ENCODE assay signal across 21 mouse cellular contexts in genomic region chr1:170657228-170657521, GRCm38 (mm10). TPM values are rescaled to one million over a fixed set of nuclear protein-coding genes. Genes with fewer than 3 reads are reported as not detected.
DNase-seq lines count a peak whose midpoint lies in the region; ATAC-seq and TF ChIP-seq lines count a peak whose summit lies in the region.
"Had no signal": no experiment of that assay in that cellular context is flagged by ENCODE, and none has a peak within 500 bp of the region (broad histone marks: within the 10 kb centered on the region; RNA-seq: fewer than 3 reads in every experiment).

No protein-coding gene starts in this region.

- H3K36me3 ChIP-seq in forebrain, embryonic 16.5 days (ENCODE audit: control insufficient read depth, insufficient read depth): no peaks in the 10 kb centered on the region
- H3K36me3 ChIP-seq in forebrain, embryonic 11.5 days (ENCODE audit: control insufficient read depth, insufficient read depth, low read length): no peaks in the 10 kb centered on the region
- H3K36me3 ChIP-seq in limb, embryonic 10.5 days: no peaks in the 10 kb centered on the region
- 0 out of 2 replicates have a peak, but pooled peaks cover 10% of the 10 kb centered on the region for H3K36me3 ChIP-seq in neural tube, embryonic 13.5 days
- H3K36me3 ChIP-seq: embryonic facial prominence, embryonic 15.5 days; midbrain, embryonic 12.5 days; stomach, embryonic 15.5 days had no signal

- H3K4me1 ChIP-seq in forebrain, embryonic 16.5 days (replicated peaks; ENCODE audit: control insufficient read depth, insufficient read depth, low read length): peaks cover 19% of the 10 kb centered on the region
- H3K4me1 ChIP-seq in forebrain, embryonic 11.5 days (replicated peaks; ENCODE audit: control insufficient read depth, insufficient read depth, low read length): peaks cover 3% of the 10 kb centered on the region; the same call in 1 of the 2 replicates
- peaks cover 22% of the 10 kb centered on the region for H3K4me1 ChIP-seq in limb, embryonic 10.5 days
- H3K4me1 ChIP-seq in neural tube, embryonic 13.5 days (replicated peaks): peaks cover 24% of the 10 kb centered on the region
- H3K4me1 ChIP-seq: stomach, embryonic 15.5 days had no signal

- no peaks in the 10 kb centered on the region for H3K27me3 ChIP-seq in forebrain, embryonic 16.5 days (replicated peaks; ENCODE audit: control insufficient read depth, insufficient read depth, low read length)
- H3K27me3 ChIP-seq in forebrain, embryonic 11.5 days (ENCODE audit: control insufficient read depth, insufficient read depth, low read length): no peaks in the 10 kb centered on the region
- H3K27me3 ChIP-seq in limb, embryonic 10.5 days (ENCODE audit: low read depth, poor library complexity, severe bottlenecking): no peaks in the 10 kb centered on the region
- no peaks in the 10 kb centered on the region for H3K27me3 ChIP-seq in neural tube, embryonic 13.5 days
- H3K27me3 ChIP-seq: embryonic facial prominence, embryonic 15.5 days; midbrain, embryonic 12.5 days; stomach, embryonic 15.5 days had no signal

- no peak for DNase-seq in forebrain, embryonic 11.5 days (ENCODE audit: low spot score)
- no peak for DNase-seq in layer of hippocampus, adult 2 months (ENCODE audit: low spot score in 2 of 2)
- no peak for DNase-seq in layer of hippocampus, adult 9-10 months (ENCODE audit: low spot score)
- no peak for DNase-seq in limb, embryonic 10.5 days (ENCODE audit: low spot score)
- DNase-seq in frontal cortex, postnatal 10 days (ENCODE audit: low spot score in 2 of 2): no peak
- DNase-seq in heart, adult 11 months: no peak
- DNase-seq: adrenal gland, postnatal 36 days; cerebellum, adult 9-10 months; kidney, adult 2 months; left cerebral cortex, postnatal 4 days; lung, adult 18-20 months; lung, postnatal 10 days; right cerebral cortex, postnatal 25 days; spleen, adult 18-20 months had no signal

- no peak overlapping the region for H3K27ac ChIP-seq in forebrain, embryonic 16.5 days (ENCODE audit: low read length)
- H3K27ac ChIP-seq in forebrain, embryonic 11.5 days (ENCODE audit: low read depth, low read length): no peak overlapping the region
- H3K27ac ChIP-seq in layer of hippocampus, adult 2 months: peak overlapping the region; percentile 62; the same call in 1 of the 2 replicates
- H3K27ac ChIP-seq in limb, embryonic 10.5 days: peak overlapping the region; percentile 42; the same call in 1 of the 2 replicates
- no peak overlapping the region for H3K27ac ChIP-seq in neural tube, embryonic 13.5 days (replicated peaks)
- H3K27ac ChIP-seq: embryonic facial prominence, embryonic 15.5 days; kidney, postnatal 0 days; stomach, embryonic 15.5 days had no signal

- 0 out of 2 replicates have a peak, but pooled peaks have one; percentile 3 for ATAC-seq in forebrain, embryonic 16.5 days
- ATAC-seq in forebrain, embryonic 11.5 days (replicated peaks; ENCODE audit: low FRiP score): no peak
- peak; percentile 17; the same call in 1 of the 2 replicates for ATAC-seq in neural tube, embryonic 13.5 days (ENCODE audit: low read depth)

- TF ChIP-seq CTCF in layer of hippocampus, adult 2 months (conservative IDR thresholded peaks at IDR 0.05): no peak

- H3K9me3 ChIP-seq in forebrain, embryonic 16.5 days (ENCODE audit: control insufficient read depth, low read length): no peaks in the 10 kb centered on the region
- no peaks in the 10 kb centered on the region for H3K9me3 ChIP-seq in forebrain, embryonic 11.5 days (ENCODE audit: control insufficient read depth, low read length)
- no peaks in the 10 kb centered on the region for H3K9me3 ChIP-seq in limb, embryonic 10.5 days (replicated peaks)
- H3K9me3 ChIP-seq in neural tube, embryonic 13.5 days: no peaks in the 10 kb centered on the region
- H3K9me3 ChIP-seq: embryonic facial prominence, embryonic 15.5 days; midbrain, embryonic 12.5 days; stomach, embryonic 15.5 days had no signal

- no peak overlapping the region for H3K4me3 ChIP-seq in forebrain, embryonic 16.5 days (replicated peaks; ENCODE audit: low read length)
- no peak overlapping the region for H3K4me3 ChIP-seq in forebrain, embryonic 11.5 days (ENCODE audit: low read depth, low read length)
- H3K4me3 ChIP-seq in layer of hippocampus, adult 2 months: no peak overlapping the region
- no peak overlapping the region for H3K4me3 ChIP-seq in limb, embryonic 10.5 days
- H3K4me3 ChIP-seq in neural tube, embryonic 13.5 days: no peak overlapping the region
- H3K4me3 ChIP-seq: embryonic facial prominence, embryonic 15.5 days; midbrain, embryonic 12.5 days; stomach, embryonic 15.5 days had no signal

- no peak overlapping the region for H3K9ac ChIP-seq in forebrain, embryonic 16.5 days (replicated peaks; ENCODE audit: low read depth, low read length)
- H3K9ac ChIP-seq in forebrain, embryonic 11.5 days (ENCODE audit: low read length): no peak overlapping the region
- H3K9ac ChIP-seq in neural tube, embryonic 13.5 days: no peak overlapping the region
- H3K9ac ChIP-seq: embryonic facial prominence, embryonic 15.5 days; stomach, embryonic 15.5 days had no signal

- 58% methylated on average over 2 of the region's 2 CpGs for WGBS in forebrain, embryonic 16.5 days
- WGBS in forebrain, embryonic 11.5 days: 51% methylated on average over 2 of the region's 2 CpGs
- 45% methylated on average over 2 of the region's 2 CpGs for WGBS in limb, embryonic 10.5 days
- WGBS in neural tube, embryonic 13.5 days: 22% methylated on average over 2 of the region's 2 CpGs

- H3K4me2 ChIP-seq in forebrain, embryonic 16.5 days (ENCODE audit: low read length): no peak overlapping the region
- H3K4me2 ChIP-seq in forebrain, embryonic 11.5 days (ENCODE audit: low read depth, low read length, severe bottlenecking): no peak overlapping the region
- H3K4me2 ChIP-seq in neural tube, embryonic 13.5 days: no peak overlapping the region
- H3K4me2 ChIP-seq: embryonic facial prominence, embryonic 15.5 days; liver, embryonic 11.5 days; midbrain, embryonic 12.5 days; stomach, embryonic 15.5 days had no signal

RNA-seq across cellular contexts. Expression of gene Olfml2b, which starts 12.8 kb away (rescaled TPM):
- polyA plus RNA-seq in forebrain, embryonic 16.5 days (2015; fragmentation: Nextera tagmentation; extraction: Ambion mirVana): 11.1 and 12.2 TPM in 2 replicates
- 4.4 and 6.0 TPM in 2 replicates for polyA plus RNA-seq in forebrain, embryonic 11.5 days (2014; fragmentation: Nextera tagmentation; extraction: Ambion mirVana)
- total RNA-seq in layer of hippocampus, adult 2 months (2021): 10 to 100 TPM; 48.7 to 48.8 TPM
- polyA plus RNA-seq in limb, embryonic 10.5 days (2016; fragmentation: Nextera tagmentation; extraction: Ambion mirVana): 5.3 and 8.1 TPM in 2 replicates
- 13.0 and 14.4 TPM in 2 replicates for polyA plus RNA-seq in neural tube, embryonic 13.5 days (2015; fragmentation: Nextera tagmentation; extraction: Ambion mirVana)

Comparison
In these comparisons a context has a peak if more than half of its experiments do, and no peak if none do; other contexts are left out.
1. H3K27ac ChIP-seq: peak in layer of hippocampus, adult 2 months (single experiment) and limb, embryonic 10.5 days (single experiment); none in forebrain, embryonic 16.5 days (single experiment), forebrain, embryonic 11.5 days (single experiment) and neural tube, embryonic 13.5 days (single experiment).